Mouse (Mus musculus) liver, postnatal 0 days (tissue): ENCODE measurements around the gene Sptbn4.

ENCODE experiments used
- CTCF ChIP-seq: sonication (generic); IDR thresholded peaks from 2 replicates; pipeline ENCODE4 v1.5.1; 2016; ENCODE audit warnings: antibody characterized with exemption, low read depth
- EP300 ChIP-seq: IDR thresholded peaks from 2 replicates; pipeline ENCODE4 v1.6.1; 2016; ENCODE audit warnings: antibody characterized with exemption, low read depth, mild to moderate bottlenecking

GRCm38 (mm10) chr7:27400545-27400944, 46.9 kb downstream of the Sptbn4 start:
- TF ChIP-seq CTCF (no peak), EP300 (no peak)
